Mouse (Mus musculus): Measurements from ENCODE around the gene Cntnap3.
"Not testable (repeated sequence)": the region's sequence is repeated elsewhere in the genome, so short reads cannot be mapped to it uniquely, and the experiment has no call there.

The Cntnap3 gene

GRCm38 (mm10) chr13:64903585-64904208 lies at the start of gene Cntnap3:
Cntnap3 (minus strand) TSS chr13:64903955.
- no peak for DNase-seq

GRCm38 (mm10) chr13:64917191-64917590 lies 13.4 kb upstream of the Cntnap3 start, which contains the start of gene Spata31:
Spata31 (plus strand) TSS chr13:64917406.
- DNase-seq = no peak

GRCm38 (mm10) chr13:64903132-64903531 lies 623 bp downstream of the Cntnap3 start:
- DNase-seq = no peak

GRCm38 (mm10) chr13:64865397-64865796 lies 38.4 kb downstream of the Cntnap3 start:
- no peak for DNase-seq

DNA sequence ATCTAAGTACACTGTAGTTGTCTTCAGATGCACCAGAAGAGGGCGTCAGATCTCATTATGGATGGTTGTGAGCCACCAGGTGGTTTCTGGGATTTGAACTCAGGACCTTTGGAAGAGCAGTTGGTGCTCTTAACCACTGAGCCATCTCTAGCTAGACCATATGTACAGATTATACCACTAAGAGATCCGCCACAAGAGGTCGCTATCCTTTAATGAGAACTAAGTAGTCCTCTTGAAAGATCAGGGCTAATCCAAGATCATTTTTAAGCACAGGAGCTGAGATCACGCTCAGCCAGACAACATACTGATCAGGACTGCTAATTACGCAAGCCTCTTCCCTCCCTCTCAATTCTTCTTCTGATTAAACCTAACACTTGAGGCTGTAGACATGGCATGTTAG lies 78.9 kb downstream of the Cntnap3 start:
- not testable (repeated sequence) for DNase-seq

- DNase-seq = no peak
Observed at GRCm38 (mm10) chr13:64745383-64745782, 158.4 kb downstream of the Cntnap3 start.

- no peak for DNase-seq
Observed at GRCm38 (mm10) chr13:64732244-64732643, 171.5 kb downstream of the Cntnap3 start.

DNA sequence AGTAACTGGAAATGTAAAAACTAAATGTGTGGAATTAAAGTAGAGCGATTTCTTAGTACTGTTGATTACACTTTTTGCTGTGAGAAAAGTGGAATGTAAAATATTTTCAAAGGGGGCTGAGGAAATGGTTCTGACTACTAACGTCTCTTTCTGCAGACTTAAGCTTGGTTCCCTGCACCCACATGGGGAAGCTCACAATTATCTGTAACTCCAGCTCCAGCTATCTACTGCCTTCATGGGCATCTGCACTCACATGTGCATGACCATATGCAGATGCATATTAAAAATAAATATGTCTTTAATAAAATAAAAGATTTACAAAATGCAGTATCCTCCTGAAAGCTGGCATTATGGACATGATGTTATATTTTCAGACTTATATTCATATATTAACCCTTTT lies 187.0 kb downstream of the Cntnap3 start:
- DNase-seq = no peak

- DNase-seq = no peak
Observed at GRCm38 (mm10) chr13:64692463-64692862, 211.3 kb downstream of the Cntnap3 start.

All from B cell, adult 2 months (primary cell).